Mouse (Mus musculus) left cerebral cortex, adult 2 months (tissue): ENCODE results near the gene Zbtb4. TPM values are rescaled to one million over a fixed set of nuclear protein-coding genes. Genes with fewer than 3 reads are reported as not detected.
A peak's percentile ranks its signal among the peaks of the same experiment; 100 is the strongest.

Experiments
- DNase-seq, 2 experiments: peaks; one replicate each; pipeline ENCODE4 v3.0.0; 2021 to 2022; ENCODE audit warnings: low spot score in 2 of 2, mixed read lengths in 1 of 2; ENCODE audit errors: extremely low spot score in 1 of 2
- H3K27ac ChIP-seq: fragments of 200-600 bp; 2 replicates; pipeline ENCODE4 v1.8.1; 2022
- H3K4me3 ChIP-seq: fragments of 200-600 bp; 2 replicates; pipeline ENCODE4 v1.8.1; 2022
- CTCF ChIP-seq: fragments of 200-600 bp; IDR thresholded peaks from 2 replicates; pipeline ENCODE4 v1.8.1; 2022; ENCODE audit warnings: antibody characterized with exemption, mild to moderate bottlenecking, moderate library complexity
- intact Hi-C: fragments of 180-260 bp; cut with DNase I; formaldehyde crosslinking; loops from one replicate; pipeline ENCODE4 v1.15.1; 2025
- total RNA-seq, 2 experiments: library from RNA; stranded (reverse); gene quantifications; 2 replicates each; pipeline ENCODE4 v1.2.3; 2021

The Zbtb4 gene
- total RNA-seq, 2 experiments from 2014 or later = 134 to 167 TPM

GRCm38 (mm10) chr11:69754233-69754632 lies 11.5 kb upstream of the Zbtb4 start:
- no peak for DNase-seq
- intact Hi-C loops = loop anchor here (1.0 kb wide), 1 partner anchor 72 kb away; the partner anchor contains the start of gene Senp3
- H3K4me3 ChIP-seq = no peak overlapping the region
- no peak for TF ChIP-seq CTCF
- H3K27ac ChIP-seq = 0 out of 2 replicates have a peak overlapping the region, but pooled peaks have one; percentile 45

- intact Hi-C loops = loop anchor here (1.0 to 5.0 kb wide), 3 partner anchors 72 to 123 kb away; partner anchors contain the start of genes Fxr2, Senp3 and Tmem95
- TF ChIP-seq CTCF = peak; percentile 76
- H3K4me3 ChIP-seq = no peak overlapping the region
- H3K27ac ChIP-seq = 0 out of 2 replicates have a peak overlapping the region, but pooled peaks have one; percentile 45
- DNase-seq = no peak
Measured at GRCm38 (mm10) chr11:69754701-69755100, 11.0 kb upstream of the Zbtb4 start.

- intact Hi-C loops = loop anchor here (1.0 to 5.0 kb wide), 5 partner anchors 45 to 125 kb away; partner anchors contain the start of genes Fxr2, Senp3 and Tmem95
- Histone ChIP-seq H3K27ac (peak overlapping the region; percentile 29), H3K4me3 (peak overlapping the region; percentile 59)
- TF ChIP-seq CTCF = no peak
- DNase-seq = no peak
Measured at GRCm38 (mm10) chr11:69757303-69758089, 8.2 kb upstream of the Zbtb4 start.

DNA sequence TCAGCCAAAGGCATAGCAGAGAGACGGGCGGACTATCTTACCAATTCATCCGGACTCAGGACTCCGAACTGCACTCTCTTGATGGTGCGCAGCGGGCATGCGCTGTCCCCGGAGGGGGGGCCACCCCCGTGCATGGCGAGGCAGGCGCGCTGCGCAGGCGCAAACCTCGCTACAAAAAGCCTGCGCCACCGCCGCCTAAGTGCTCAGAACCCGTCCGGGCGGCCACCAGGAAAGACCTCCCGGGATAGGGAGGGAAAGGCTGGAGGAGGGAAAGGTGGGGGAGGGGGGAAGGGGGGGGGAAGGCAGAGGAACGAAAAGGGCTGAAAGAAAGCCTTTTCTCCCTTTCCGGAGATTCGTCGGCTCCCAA lies 7.6 kb upstream of the Zbtb4 start:
- peak overlapping the region; percentile 99 for H3K27ac ChIP-seq
- intact Hi-C loops = loop anchor here (1.0 to 5.0 kb wide), 5 partner anchors 45 to 126 kb away; partner anchors contain the start of genes Fxr2, Senp3 and Tmem95

GRCm38 (mm10) chr11:69758478-69758970 lies 7.2 kb upstream of the Zbtb4 start, which contains the start of gene Polr2a:
Gene Polr2a (minus strand): TSS chr11:69758637.
- TF ChIP-seq CTCF = no peak
- Histone ChIP-seq H3K4me3 (peak within 1 kb of the TSS; percentile 59), H3K27ac (peak within 1 kb of the TSS; percentile 99)
- intact Hi-C loops = loop anchor here (1.0 to 5.0 kb wide), 5 partner anchors 44 to 126 kb away; partner anchors contain the start of genes Fxr2, Senp3 and Tmem95
- peak; percentile 97 for DNase-seq

More for the DNA sequence above, 7.6 kb upstream of the Zbtb4 start:
- peak overlapping the region; percentile 59 for H3K4me3 ChIP-seq
- TF ChIP-seq CTCF = no peak
- DNase-seq = peak; percentile 98 to 99

DNA sequence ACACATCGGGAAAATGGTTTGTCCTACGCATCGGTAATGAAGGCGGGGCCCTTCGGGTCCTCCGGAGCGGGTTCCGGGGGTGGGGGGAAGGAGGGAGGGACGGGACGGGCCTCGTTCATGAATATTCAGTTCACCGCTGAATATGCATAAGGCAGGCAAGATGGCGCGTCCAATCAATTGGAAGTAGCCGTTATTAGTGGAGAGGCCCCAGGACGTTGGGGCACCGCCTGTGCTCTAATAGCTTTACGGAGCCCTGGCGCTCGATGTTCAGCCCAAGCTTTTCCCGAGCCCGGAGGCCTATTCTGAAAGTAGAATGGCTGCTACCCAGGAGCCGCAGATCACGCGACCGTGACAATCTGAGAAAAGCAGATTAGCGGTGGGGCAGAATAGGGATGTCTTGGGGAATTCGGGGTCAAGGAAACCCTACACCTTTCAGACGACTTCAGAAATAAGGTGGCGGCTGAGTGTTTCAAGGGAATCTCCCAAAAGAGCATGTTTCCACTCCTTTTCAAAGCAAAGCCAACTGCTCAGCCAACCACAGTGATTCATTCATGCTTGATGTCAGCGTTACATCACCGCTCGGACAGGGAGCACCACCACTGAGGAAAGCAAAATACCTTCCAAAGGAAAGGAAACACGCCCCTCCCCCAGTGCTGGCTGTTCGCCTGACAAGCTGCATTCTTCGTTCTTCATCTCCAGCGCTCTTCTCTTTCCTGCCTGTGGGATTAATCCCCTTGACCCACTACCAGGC lies 6.6 kb upstream of the Zbtb4 start:
- Histone ChIP-seq H3K27ac (peak overlapping the region; percentile 99), H3K4me3 (peak overlapping the region; percentile 59)
- DNase-seq = peak; percentile 83 to 84
- intact Hi-C loops = loop anchor here (1.0 to 5.0 kb wide), 6 partner anchors 44 to 222 kb away; partner anchors contain the start of genes Ctdnep1, Fxr2, Senp3 and Tmem95
- no peak for TF ChIP-seq CTCF

GRCm38 (mm10) chr11:69760160-69760900 lies 5.4 kb upstream of the Zbtb4 start:
- TF ChIP-seq CTCF = no peak

DNA sequence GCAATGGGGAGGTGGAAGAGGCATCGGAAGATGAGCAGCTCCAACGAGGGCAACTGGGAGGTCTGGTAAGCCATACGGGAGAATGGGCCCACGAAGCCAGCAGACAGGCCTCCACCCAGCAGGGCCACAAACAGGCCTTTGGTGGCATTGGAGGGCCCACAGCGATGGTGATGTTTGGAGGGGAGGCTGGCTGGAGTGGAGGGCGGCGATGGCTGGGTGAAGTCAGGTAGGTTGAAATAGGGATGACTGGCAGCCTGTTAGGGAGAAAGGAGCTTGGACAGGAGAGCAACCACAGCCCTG lies 4.9 kb upstream of the Zbtb4 start:
- intact Hi-C loops = loop anchor here (1.0 kb wide), 1 partner anchor 75 kb away; no protein-coding TSS in a partner anchor
- H3K4me3 ChIP-seq = no peak overlapping the region
- DNase-seq = no peak
- H3K27ac ChIP-seq = no peak overlapping the region
- no peak for TF ChIP-seq CTCF

More at GRCm38 (mm10) chr11:69760160-69760900, 5.4 kb upstream of the Zbtb4 start:
- no peak for DNase-seq
- Histone ChIP-seq H3K4me3 (no peak overlapping the region), H3K27ac (peak overlapping the region; percentile 99)
- intact Hi-C loops = no loop called here

- intact Hi-C loops = loop anchor here (1.0 kb wide), 1 partner anchor 74 kb away; no protein-coding TSS in a partner anchor
- no peak within 1 kb of the TSS for H3K27ac ChIP-seq
- H3K4me3 ChIP-seq = no peak within 1 kb of the TSS
- TF ChIP-seq CTCF = no peak
- no peak for DNase-seq
Measured at GRCm38 (mm10) chr11:69761868-69762267, 3.8 kb upstream of the Zbtb4 start, which contains the start of gene Slc35g3. Gene Slc35g3 (minus strand): TSS chr11:69761968.

GRCm38 (mm10) chr11:69763551-69763950 lies 2.2 kb upstream of the Zbtb4 start:
- peak; percentile 27 for TF ChIP-seq CTCF
- intact Hi-C loops = no loop called here
- no peak for DNase-seq
- Histone ChIP-seq H3K4me3 (no peak overlapping the region), H3K27ac (no peak overlapping the region)

- peak overlapping the region; percentile 99 for H3K27ac ChIP-seq
- intact Hi-C loops = loop anchor here (2.0 kb wide), 2 partner anchors 37 to 69 kb away; no protein-coding TSS in a partner anchor
- DNase-seq = peak; percentile 76 to 77
Measured at GRCm38 (mm10) chr11:69766126-69766609, 456 bp downstream of the Zbtb4 start.

More at GRCm38 (mm10) chr11:69766126-69766609, 456 bp downstream of the Zbtb4 start:
- peak overlapping the region; percentile 99 for H3K4me3 ChIP-seq
- no peak for TF ChIP-seq CTCF
